8 mouse cellular contexts compared by ENCODE assay signal in genomic region chr12:13269570-13270390, GRCm38 (mm10). TPM values are rescaled to one million over a fixed set of nuclear protein-coding genes. Genes with fewer than 3 reads are reported as not detected.
DNase-seq lines count a peak whose midpoint lies in the region; ATAC-seq and TF ChIP-seq lines count a peak whose summit lies in the region.

No protein-coding gene starts in this region.

- TF ChIP-seq EP300 in liver, postnatal 0 days (IDR thresholded peaks at IDR 0.05; ENCODE audit: low read depth) = no peak

- no peak for TF ChIP-seq CTCF in liver, postnatal 0 days (IDR thresholded peaks at IDR 0.05; ENCODE audit: low read depth)

- H3K9ac ChIP-seq in heart, embryonic 12.5 days = peak overlapping the region; percentile 88
- peak overlapping the region; percentile 93 for H3K9ac ChIP-seq in heart, embryonic 13.5 days
- peak overlapping the region; percentile 87 for H3K9ac ChIP-seq in liver, postnatal 0 days (replicated peaks)

- intact Hi-C loops in heart, postnatal 25 days (cut with DNase I) = no loop called here

- H3K27ac ChIP-seq in heart, embryonic 12.5 days (ENCODE audit: poor library complexity, severe bottlenecking) = no peak overlapping the region
- H3K27ac ChIP-seq in heart, embryonic 13.5 days (replicated peaks) = no peak overlapping the region
- no peak overlapping the region for H3K27ac ChIP-seq in liver, postnatal 0 days (ENCODE audit: low read depth)

- peak; percentile 38 for ATAC-seq in heart, embryonic 12.5 days (ENCODE audit: insufficient number of reproducible peaks, low FRiP score)
- no peak for ATAC-seq in heart, embryonic 13.5 days (ENCODE audit: extremely low read depth, insufficient number of reproducible peaks, low FRiP score, low TSS enrichment)
- ATAC-seq in liver, postnatal 0 days = peak; percentile 30; the same call in 1 of the 2 replicates

- H3K27me3 ChIP-seq in heart, embryonic 12.5 days (replicated peaks) = no peaks in the 10 kb centered on the region
- H3K27me3 ChIP-seq in heart, embryonic 13.5 days (replicated peaks) = no peaks in the 10 kb centered on the region
- H3K27me3 ChIP-seq in liver, postnatal 0 days (ENCODE audit: insufficient read depth, low read length) = no peaks in the 10 kb centered on the region

- no peak for DNase-seq in heart, postnatal 25 days (ENCODE audit: low spot score)
- DNase-seq in NIH3T3 (ENCODE audit: low read depth) = peak; percentile 29
- DNase-seq in liver, postnatal 0 days = no peak
- DNase-seq in adrenal gland, postnatal 25 days = no peak
- no peak for DNase-seq in urinary bladder, adult 2 months (ENCODE audit: low spot score)
- DNase-seq in spleen, adult 18-20 months = no peak

- peaks cover 6% of the 10 kb centered on the region for H3K4me1 ChIP-seq in heart, embryonic 12.5 days (replicated peaks)
- H3K4me1 ChIP-seq in heart, embryonic 13.5 days = peaks cover 12% of the 10 kb centered on the region
- peaks cover 13% of the 10 kb centered on the region; the same call in 1 of the 2 replicates for H3K4me1 ChIP-seq in liver, postnatal 0 days (ENCODE audit: insufficient read depth)

- 44% methylated on average over 16 of the region's 16 CpGs for WGBS in heart, embryonic 12.5 days
- WGBS in heart, embryonic 13.5 days = 38% methylated on average over 16 of the region's 16 CpGs
- 44% methylated on average over 16 of the region's 16 CpGs for WGBS in liver, postnatal 0 days (ENCODE audit: insufficient replicate concordance)

- H3K4me2 ChIP-seq in heart, embryonic 12.5 days = peak overlapping the region; percentile 89
- peak overlapping the region; percentile 91 for H3K4me2 ChIP-seq in heart, embryonic 13.5 days
- H3K4me2 ChIP-seq in liver, postnatal 0 days (ENCODE audit: low read depth, low read length) = peak overlapping the region; percentile 80

- H3K36me3 ChIP-seq in heart, embryonic 12.5 days = peaks cover 6% of the 10 kb centered on the region; the same call in 1 of the 2 replicates
- H3K36me3 ChIP-seq in heart, embryonic 13.5 days = peaks cover 15% of the 10 kb centered on the region
- H3K36me3 ChIP-seq in liver, postnatal 0 days (replicated peaks; ENCODE audit: insufficient read depth, low read length) = 0 out of 2 replicates have a peak, but pooled peaks cover 7% of the 10 kb centered on the region

- H3K4me3 ChIP-seq in heart, embryonic 12.5 days = peak overlapping the region; percentile 96
- peak overlapping the region; percentile 98 for H3K4me3 ChIP-seq in heart, embryonic 13.5 days
- peak overlapping the region; percentile 89 for H3K4me3 ChIP-seq in liver, postnatal 0 days (ENCODE audit: low read depth, low read length)

- H3K9me3 ChIP-seq in heart, embryonic 12.5 days (replicated peaks) = no peaks in the 10 kb centered on the region
- H3K9me3 ChIP-seq in heart, embryonic 13.5 days = no peaks in the 10 kb centered on the region
- no peaks in the 10 kb centered on the region for H3K9me3 ChIP-seq in liver, postnatal 0 days (ENCODE audit: low read length)

RNA-seq across cellular contexts. Expression of gene Nbas, which starts 0.8 kb away (rescaled TPM):
- polyA plus RNA-seq in heart, embryonic 12.5 days (2016; fragmentation: Nextera tagmentation; extraction: Ambion mirVana) = 10.9 and 11.5 TPM in 2 replicates
- total RNA-seq in heart, postnatal 25 days (2021) = 10 to 100 TPM; 28.3 to 28.5 TPM
- 7.0 and 7.1 TPM in 2 replicates for polyA plus RNA-seq in heart, embryonic 13.5 days (2015; fragmentation: Nextera tagmentation; extraction: Ambion mirVana)
- polyA plus RNA-seq in liver, postnatal 0 days (2015; fragmentation: Nextera tagmentation; extraction: Ambion mirVana) = 2.4 and 2.6 TPM in 2 replicates
- 27.2 and 27.8 TPM in 2 replicates for total RNA-seq in adrenal gland, postnatal 25 days (2021)
- polyA plus RNA-seq in urinary bladder, adult 2 months (2012; rRNA removed) = 17.9 and 19.5 TPM in 2 replicates

RNA-seq across cellular contexts. Expression of gene Ddx1, which starts 20.8 kb away (rescaled TPM):
- 97.4 and 102 TPM in 2 replicates for polyA plus RNA-seq in heart, embryonic 12.5 days (2016; fragmentation: Nextera tagmentation; extraction: Ambion mirVana)
- total RNA-seq in heart, postnatal 25 days (2021) = 10 to 100 TPM; 72.1 to 81.2 TPM
- polyA plus RNA-seq in heart, embryonic 13.5 days (2015; fragmentation: Nextera tagmentation; extraction: Ambion mirVana) = 83.0 and 91.9 TPM in 2 replicates
- 46.5 and 48.0 TPM in 2 replicates for polyA plus RNA-seq in liver, postnatal 0 days (2015; fragmentation: Nextera tagmentation; extraction: Ambion mirVana)
- 75.3 and 101 TPM in 2 replicates for total RNA-seq in adrenal gland, postnatal 25 days (2021)
- 50.0 and 52.5 TPM in 2 replicates for polyA plus RNA-seq in urinary bladder, adult 2 months (2012; rRNA removed)
